Mouse (Mus musculus) G1E (cell line): Measurements from ENCODE around the gene Vmp1. TPM values are rescaled to one million over a fixed set of nuclear protein-coding genes. Genes with fewer than 3 reads are reported as not detected.
A peak's percentile ranks its signal among the peaks of the same experiment; 100 is the strongest.

ENCODE experiments used
- ATAC-seq: 2 replicates; pipeline ENCODE4 v1.8.0; 2016; ENCODE audit warnings: mild to moderate bottlenecking; ENCODE audit not compliant: insufficient number of reproducible peaks, poor library complexity, low FRiP score, severe bottlenecking; ENCODE audit errors: extremely low read depth
- DNase-seq: peaks from one replicate; pipeline ENCODE4 v3.0.0; 2012; ENCODE audit warnings: low spot score
- H3K27me3 ChIP-seq: 2 replicates; pipeline ENCODE4 v1.6.1; 2012; ENCODE audit warnings: mild to moderate bottlenecking, low read length, inconsistent platforms; ENCODE audit not compliant: insufficient read depth
- H3K36me3 ChIP-seq: replicated peaks from 2 replicates; pipeline ENCODE3; 2012; ENCODE audit warnings: mild to moderate bottlenecking, inconsistent platforms
- H3K4me1 ChIP-seq: 2 replicates; pipeline ENCODE4 v1.6.1; 2012; ENCODE audit warnings: low read depth, low read length, inconsistent platforms, mixed read lengths; ENCODE audit not compliant: insufficient read depth
- H3K4me3 ChIP-seq: 2 replicates; pipeline ENCODE4 v1.5.1; 2012; ENCODE audit warnings: low read depth, mild to moderate bottlenecking, inconsistent platforms, low read length, moderate library complexity, mixed read lengths
- H3K9me3 ChIP-seq: replicated peaks from 2 replicates; pipeline ENCODE4 v1.6.1; 2012; ENCODE audit warnings: inconsistent platforms
- CTCF ChIP-seq: IDR thresholded peaks from 2 replicates; pipeline ENCODE4 v1.5.1; 2012; ENCODE audit warnings: low read depth, low read length, inconsistent platforms, mixed read lengths
- GATA1 ChIP-seq: IDR thresholded peaks from 2 replicates; pipeline ENCODE4 v1.6.1; 2012; ENCODE audit warnings: borderline replicate concordance, low read length, inconsistent platforms, mixed read lengths
- GATA2 ChIP-seq: IDR thresholded peaks from 2 replicates; pipeline ENCODE4 v1.6.1; 2012; ENCODE audit warnings: low read depth, low read length, inconsistent platforms, borderline replicate concordance
- POLR2AphosphoS5 ChIP-seq: IDR thresholded peaks from 2 replicates; pipeline ENCODE4 v1.6.1; 2012; ENCODE audit warnings: low read depth, low read length, inconsistent platforms; ENCODE audit not compliant: insufficient replicate concordance
- TAL1 ChIP-seq: conservative IDR thresholded peaks from 2 replicates; pipeline ENCODE4 v1.6.1; 2012; ENCODE audit warnings: low read depth, low read length, inconsistent platforms, mixed read lengths
- polyA plus RNA-seq: library from polyadenylated mRNA; stranded (reverse); fragments of >175 nt; gene quantifications from 2 replicates; pipeline ENCODE4 v1.2.3, GENCODE M21; 2012
- total RNA-seq, 2 experiments: library from RNA; stranded (forward) in 1 of 2; stranded (reverse) in 1 of 2; fragments of 200-1000 nt in 1 of 2; fragments of >200 nt in 1 of 2; fragmentation: Nextera tagmentation in 1 of 2; gene quantifications; 2 replicates each; pipeline ENCODE4 v1.2.3; 2014 to 2017

The Vmp1 gene
- total and polyA plus RNA-seq, 3 experiments: 19.1 to 188 (median 163) TPM

GRCm38 (mm10) chr11:86634396-86634795, 49.2 kb downstream of the Vmp1 start:
- DNase-seq (no peak), ATAC-seq (no peak)
- H3K27me3 ChIP-seq: no peaks in the 10 kb centered on the region
- H3K36me3 ChIP-seq: peaks cover 59% of the 10 kb centered on the region
- H3K4me1 ChIP-seq: no peaks in the 10 kb centered on the region
- no peak overlapping the region for H3K4me3 ChIP-seq
- H3K9me3 ChIP-seq: no peaks in the 10 kb centered on the region
- no peak for TF ChIP-seq GATA2
- no peak for TF ChIP-seq TAL1
- TF ChIP-seq POLR2AphosphoS5: no peak
- TF ChIP-seq CTCF: no peak
- no peak for TF ChIP-seq GATA1

DNA sequence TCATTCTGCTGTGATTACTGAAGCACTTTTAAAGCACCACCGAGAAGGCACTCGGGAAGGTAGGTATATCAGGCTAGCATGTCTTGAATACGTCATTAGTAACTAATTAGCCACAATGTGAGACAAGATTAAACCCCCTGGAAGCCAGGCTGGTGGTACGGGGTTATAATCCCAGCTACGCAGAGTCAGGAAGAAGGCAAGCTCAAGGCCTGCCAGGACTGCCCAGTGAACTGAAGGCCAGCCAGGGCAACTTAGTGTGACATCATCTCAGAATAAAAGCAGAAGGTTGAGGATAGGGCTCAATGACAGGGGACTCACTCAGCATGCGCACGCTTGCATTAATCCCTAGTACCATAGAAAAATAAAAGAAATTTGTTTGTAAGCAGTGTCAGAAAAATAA, 53.7 kb downstream of the Vmp1 start:
- Histone ChIP-seq H3K36me3 (peaks cover 55% of the 10 kb centered on the region), H3K27me3 (no peaks in the 10 kb centered on the region), H3K4me3 (no peak overlapping the region), H3K4me1 (peaks cover 31% of the 10 kb centered on the region), H3K9me3 (no peaks in the 10 kb centered on the region)
- TF ChIP-seq GATA1 (no peak), POLR2AphosphoS5 (no peak), GATA2 (no peak), CTCF (no peak), TAL1 (no peak)
- ATAC-seq (no peak), DNase-seq (no peak)

- Histone ChIP-seq H3K27me3 (no peaks in the 10 kb centered on the region), H3K4me3 (no peak overlapping the region), H3K36me3 (peaks cover 50% of the 10 kb centered on the region), H3K4me1 (peaks cover 34% of the 10 kb centered on the region), H3K9me3 (no peaks in the 10 kb centered on the region)
- TF ChIP-seq GATA2: no peak
- no peak for TF ChIP-seq TAL1
- TF ChIP-seq POLR2AphosphoS5: no peak
- no peak for TF ChIP-seq GATA1
- no peak for TF ChIP-seq CTCF
- ATAC-seq (no peak), DNase-seq (no peak)
These were observed 54.2 kb downstream of the Vmp1 start for GRCm38 (mm10) chr11:86629445-86629844.

- DNase-seq: no peak
- Histone ChIP-seq H3K4me1 (peaks cover 42% of the 10 kb centered on the region), H3K27me3 (no peaks in the 10 kb centered on the region), H3K4me3 (no peak overlapping the region), H3K9me3 (no peaks in the 10 kb centered on the region), H3K36me3 (peaks cover 50% of the 10 kb centered on the region)
- TF ChIP-seq GATA1 (no peak), CTCF (no peak), POLR2AphosphoS5 (no peak), GATA2 (no peak), TAL1 (no peak)
- ATAC-seq: no peak
These were observed 55.2 kb downstream of the Vmp1 start for GRCm38 (mm10) chr11:86628448-86628847.

GRCm38 (mm10) chr11:86627649-86628048, 56.0 kb downstream of the Vmp1 start:
- Histone ChIP-seq H3K4me1 (peaks cover 46% of the 10 kb centered on the region), H3K9me3 (no peaks in the 10 kb centered on the region), H3K4me3 (no peak overlapping the region), H3K27me3 (no peaks in the 10 kb centered on the region), H3K36me3 (peaks cover 48% of the 10 kb centered on the region)
- ATAC-seq (no peak), DNase-seq (no peak)
- no peak for TF ChIP-seq TAL1
- TF ChIP-seq GATA2: no peak
- no peak for TF ChIP-seq GATA1
- TF ChIP-seq POLR2AphosphoS5: no peak
- no peak for TF ChIP-seq CTCF

DNA sequence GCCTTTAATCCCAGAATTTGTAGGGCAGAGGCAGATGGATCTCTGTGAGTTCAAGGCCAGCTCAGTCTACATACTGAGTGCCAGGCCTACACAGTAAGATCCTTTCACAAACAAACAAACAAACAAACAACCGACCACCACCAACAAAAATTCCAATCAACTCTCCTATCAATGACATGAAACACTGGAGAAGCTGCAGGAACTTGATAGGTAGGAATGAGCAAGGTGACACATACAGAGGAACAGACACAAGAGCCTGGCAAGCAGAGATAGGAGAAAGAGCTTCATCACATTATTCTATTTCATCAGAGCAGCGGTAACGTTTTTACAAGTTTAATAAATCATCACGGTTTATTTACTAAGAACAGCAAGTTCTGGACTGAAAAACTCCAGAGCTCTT, 56.9 kb downstream of the Vmp1 start:
- Histone ChIP-seq H3K36me3 (peaks cover 41% of the 10 kb centered on the region), H3K4me3 (no peak overlapping the region), H3K4me1 (peaks cover 46% of the 10 kb centered on the region), H3K27me3 (no peaks in the 10 kb centered on the region), H3K9me3 (no peaks in the 10 kb centered on the region)
- no peak for ATAC-seq
- TF ChIP-seq TAL1 (peak; percentile 57), CTCF (no peak)
- no peak for DNase-seq

DNA sequence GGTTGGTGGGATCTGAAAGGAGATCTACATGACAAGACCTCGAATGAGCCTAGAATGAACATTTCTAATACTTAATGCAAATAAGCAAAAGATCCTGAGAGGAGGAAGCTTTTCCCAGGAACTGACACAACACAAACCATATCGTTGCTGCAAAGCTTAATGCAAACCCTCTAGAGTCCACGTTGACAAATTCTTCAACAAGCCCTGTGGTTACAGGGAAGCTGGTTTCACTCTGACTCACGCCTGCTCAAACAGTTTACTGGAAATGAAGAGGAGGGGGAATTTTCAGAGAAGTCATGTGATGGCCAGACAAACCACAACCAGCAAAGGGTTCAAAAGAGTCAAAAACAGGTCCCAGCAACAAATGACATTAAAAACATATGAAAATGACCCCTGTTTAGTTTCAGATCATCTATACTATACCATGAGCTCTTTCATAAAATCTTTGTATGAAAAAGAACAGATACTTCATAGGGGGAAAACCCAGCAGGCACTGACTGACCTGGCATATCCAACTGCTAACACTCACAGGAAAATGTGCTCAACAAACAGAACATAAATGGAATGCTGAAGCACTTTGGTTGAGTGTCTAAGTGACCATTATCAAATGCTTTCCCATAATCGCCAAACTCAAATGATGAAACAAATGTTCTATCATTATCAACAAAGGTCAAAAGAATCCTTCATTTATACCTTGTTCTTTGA, 59.2 kb downstream of the Vmp1 start:
- ATAC-seq: no peak
- H3K27me3 ChIP-seq: no peaks in the 10 kb centered on the region
- no peaks in the 10 kb centered on the region for H3K9me3 ChIP-seq
- no peak for TF ChIP-seq GATA2
- TF ChIP-seq CTCF: no peak
- no peak for TF ChIP-seq GATA1
- no peak for TF ChIP-seq TAL1
- no peak for TF ChIP-seq POLR2AphosphoS5
- peak; percentile 11 for DNase-seq
- H3K4me1 ChIP-seq: peaks cover 46% of the 10 kb centered on the region
- H3K4me3 ChIP-seq: no peak overlapping the region
- peaks cover 34% of the 10 kb centered on the region for H3K36me3 ChIP-seq
